Comparison of ENCODE assay signal across 10 mouse cellular contexts in genomic region chrX:137015099-137015709, GRCm38 (mm10). TPM values are rescaled to one million over a fixed set of nuclear protein-coding genes. Genes with fewer than 3 reads are reported as not detected.
DNase-seq lines count a peak whose midpoint lies in the region.
"Had no signal": no experiment of that assay in that cellular context is flagged by ENCODE, and none has a peak within 500 bp of the region (broad histone marks: within the 10 kb centered on the region; RNA-seq: fewer than 3 reads in every experiment).

No protein-coding gene starts in this region.

- intact Hi-C loops in heart, postnatal 10 days (cut with DNase I): loop anchor here (5.0 kb wide), 3 partner anchors 38 to 273 kb away; partner anchors contain the start of genes Morf4l2, Tmsb15b1, Tmsb15b2 and Tmsb15l

- 50% methylated on average over 6 of the region's 6 CpGs for WGBS in heart, embryonic 10.5 days
- 57% methylated on average over 6 of the region's 6 CpGs for WGBS in limb, embryonic 10.5 days

- H3K36me3 ChIP-seq in heart, embryonic 10.5 days: peaks cover 2% of the 10 kb centered on the region; the same call in 1 of the 2 replicates
- peaks cover 6% of the 10 kb centered on the region for H3K36me3 ChIP-seq in limb, embryonic 10.5 days
- H3K36me3 ChIP-seq: hindbrain, embryonic 15.5 days had no signal

- no peaks in the 10 kb centered on the region for H3K4me1 ChIP-seq in heart, embryonic 10.5 days
- no peaks in the 10 kb centered on the region for H3K4me1 ChIP-seq in limb, embryonic 10.5 days
- H3K4me1 ChIP-seq: hindbrain, embryonic 15.5 days had no signal

- H3K27me3 ChIP-seq in heart, embryonic 10.5 days (ENCODE audit: insufficient read depth, poor library complexity, severe bottlenecking): no peaks in the 10 kb centered on the region
- 0 out of 2 replicates have a peak, but pooled peaks cover 13% of the 10 kb centered on the region for H3K27me3 ChIP-seq in limb, embryonic 10.5 days (ENCODE audit: low read depth, poor library complexity, severe bottlenecking)
- H3K27me3 ChIP-seq: hindbrain, embryonic 15.5 days had no signal

- peak; percentile 46 to 62 for DNase-seq in heart, postnatal 10 days
- DNase-seq in heart, embryonic 10.5 days (ENCODE audit: low spot score): no peak
- peak; percentile 73 for DNase-seq in MN1 (ENCODE audit: low spot score)
- DNase-seq in cerebellum, adult 9-10 months: peak; percentile 81
- peak; percentile 46 for DNase-seq in heart, postnatal 4 days
- peak; percentile 43 for DNase-seq in limb, embryonic 10.5 days (ENCODE audit: low spot score)
- DNase-seq in natural killer cell, adult 2 months (ENCODE audit: low spot score in 2 of 2): peak; percentile 39 to 57
- peak; percentile 42 for DNase-seq in thymus, postnatal 25 days

- no peak overlapping the region for H3K4me3 ChIP-seq in heart, embryonic 10.5 days
- no peak overlapping the region for H3K4me3 ChIP-seq in limb, embryonic 10.5 days
- H3K4me3 ChIP-seq: hindbrain, embryonic 15.5 days had no signal

- no peak overlapping the region for H3K27ac ChIP-seq in heart, embryonic 10.5 days
- no peak overlapping the region for H3K27ac ChIP-seq in limb, embryonic 10.5 days
- H3K27ac ChIP-seq: hindbrain, embryonic 15.5 days had no signal

- no peaks in the 10 kb centered on the region for H3K9me3 ChIP-seq in heart, embryonic 10.5 days
- H3K9me3 ChIP-seq in limb, embryonic 10.5 days (replicated peaks): no peaks in the 10 kb centered on the region
- H3K9me3 ChIP-seq: hindbrain, embryonic 15.5 days had no signal

RNA-seq across cellular contexts. Expression of gene Zcchc18, which starts 22.2 kb away (rescaled TPM):
- total RNA-seq in heart, postnatal 10 days (2021): not detected
- 4.0 and 8.6 TPM in 2 replicates for polyA plus RNA-seq in heart, embryonic 10.5 days (2016; fragmentation: Nextera tagmentation; extraction: Ambion mirVana)
- under 1 TPM; 0.17 to 0.25 TPM for total RNA-seq in heart, postnatal 4 days (2021)
- polyA plus RNA-seq in limb, embryonic 10.5 days (2016; fragmentation: Nextera tagmentation; extraction: Ambion mirVana): 15.8 and 32.4 TPM in 2 replicates

RNA-seq across cellular contexts. Expression of gene Slc25a53, which starts 22.9 kb away (rescaled TPM):
- total RNA-seq in heart, postnatal 10 days (2021): 1 to 10 TPM; 4.7 to 6.2 TPM
- 6.1 and 6.3 TPM in 2 replicates for polyA plus RNA-seq in heart, embryonic 10.5 days (2016; fragmentation: Nextera tagmentation; extraction: Ambion mirVana)
- 1 to 10 TPM; 6.6 to 7.9 TPM for total RNA-seq in heart, postnatal 4 days (2021)
- 12.9 and 13.7 TPM in 2 replicates for polyA plus RNA-seq in limb, embryonic 10.5 days (2016; fragmentation: Nextera tagmentation; extraction: Ambion mirVana)

RNA-seq across cellular contexts. Expression of gene Fam199x, which starts 34.2 kb away (rescaled TPM):
- total RNA-seq in heart, postnatal 10 days (2021): 1 to 10 TPM; 5.3 to 5.7 TPM
- 8.4 and 9.1 TPM in 2 replicates for polyA plus RNA-seq in heart, embryonic 10.5 days (2016; fragmentation: Nextera tagmentation; extraction: Ambion mirVana)
- total RNA-seq in heart, postnatal 4 days (2021): 1 to 10 TPM; 5.1 to 6.3 TPM
- 15.5 and 16.1 TPM in 2 replicates for polyA plus RNA-seq in limb, embryonic 10.5 days (2016; fragmentation: Nextera tagmentation; extraction: Ambion mirVana)

RNA-seq across cellular contexts. Expression of gene Tmsb15b1, which starts 38.5 kb away (rescaled TPM):
- 1 to 10 TPM in 1 of 2 experiments, under 1 TPM in 1; 0.91 to 1.2 TPM for total RNA-seq in heart, postnatal 10 days (2021)
- polyA plus RNA-seq in heart, embryonic 10.5 days (2016; fragmentation: Nextera tagmentation; extraction: Ambion mirVana): 11.8 and 13.6 TPM in 2 replicates
- total RNA-seq in heart, postnatal 4 days (2021): 1 to 10 TPM; 1.2 to 3.3 TPM
- 13.5 and 19.8 TPM in 2 replicates for polyA plus RNA-seq in limb, embryonic 10.5 days (2016; fragmentation: Nextera tagmentation; extraction: Ambion mirVana)

RNA-seq across cellular contexts. Expression of gene Tmsb15l, which starts 38.5 kb away (rescaled TPM):
- total RNA-seq in heart, postnatal 10 days (2021): 1 to 10 TPM in 1 of 2 experiments, under 1 TPM in 1; 0.67 to 1.0 TPM
- 1.4 and 2.4 TPM in 2 replicates for polyA plus RNA-seq in heart, embryonic 10.5 days (2016; fragmentation: Nextera tagmentation; extraction: Ambion mirVana)
- total RNA-seq in heart, postnatal 4 days (2021): under 1 TPM in 1 of 2 experiments, not detected in 1; 0.36 TPM
- polyA plus RNA-seq in limb, embryonic 10.5 days (2016; fragmentation: Nextera tagmentation; extraction: Ambion mirVana): 3.3 and 5.0 TPM in 2 replicates
- total RNA-seq: adrenal gland, adult 18-20 months had no signal
